In the genomic region with DNA sequence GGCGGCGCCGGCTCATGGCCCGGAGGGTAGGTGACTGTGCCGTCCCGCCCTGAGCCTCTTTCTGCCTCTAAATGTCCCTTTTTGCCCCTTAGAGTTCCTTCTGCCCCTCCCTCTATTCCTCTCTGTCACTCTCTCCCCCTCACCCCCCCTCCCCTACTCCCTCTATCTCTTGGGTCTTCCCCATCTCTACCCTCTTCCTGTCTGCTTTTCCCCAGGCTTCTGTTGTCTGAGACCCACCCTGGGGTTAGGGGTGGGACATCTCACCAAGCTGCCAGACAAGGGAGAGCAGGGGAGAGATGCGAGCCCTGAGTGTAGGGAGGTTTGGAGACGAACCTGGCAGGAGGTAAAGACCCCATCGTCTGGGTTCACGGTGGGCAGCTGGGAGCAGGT, we compare ENCODE assay signal across 9 mouse cellular contexts. TPM values are rescaled to one million over a fixed set of nuclear protein-coding genes. Genes with fewer than 3 reads are reported as not detected.
A peak's percentile ranks its signal among the peaks of the same experiment; 100 is the strongest.
DNase-seq lines count a peak whose midpoint lies in the region; ATAC-seq and TF ChIP-seq lines count a peak whose summit lies in the region.
"Had no signal": no experiment of that assay in that cellular context is flagged by ENCODE, and none has a peak within 500 bp of the region (broad histone marks: within the 10 kb centered on the region; RNA-seq: fewer than 3 reads in every experiment).

No protein-coding gene starts in this region.

- peaks cover 5% of the 10 kb centered on the region; the same call in 1 of the 2 replicates for H3K4me1 ChIP-seq in heart, embryonic 16.5 days (ENCODE audit: control insufficient read depth, insufficient read depth, low read length)
- peaks cover 42% of the 10 kb centered on the region for H3K4me1 ChIP-seq in hindbrain, embryonic 15.5 days (replicated peaks)
- H3K4me1 ChIP-seq in midbrain, postnatal 0 days (ENCODE audit: insufficient read depth, low read length) = peaks cover 7% of the 10 kb centered on the region; the same call in 1 of the 2 replicates

- peaks cover 2% of the 10 kb centered on the region for H3K27me3 ChIP-seq in heart, embryonic 16.5 days (ENCODE audit: control insufficient read depth, insufficient read depth, low read length)
- H3K27me3 ChIP-seq in hindbrain, embryonic 15.5 days = no peaks in the 10 kb centered on the region
- H3K27me3 ChIP-seq in midbrain, postnatal 0 days (ENCODE audit: insufficient read depth, low read length) = no peaks in the 10 kb centered on the region

- H3K4me3 ChIP-seq in heart, embryonic 16.5 days (ENCODE audit: low read length) = peak overlapping the region; percentile 66
- H3K4me3 ChIP-seq in hindbrain, embryonic 15.5 days = peak overlapping the region; percentile 56
- peak overlapping the region; percentile 82 for H3K4me3 ChIP-seq in midbrain, postnatal 0 days (ENCODE audit: low read depth, low read length)

- H3K4me2 ChIP-seq in heart, embryonic 16.5 days (ENCODE audit: low read depth, low read length) = peak overlapping the region; percentile 89
- H3K4me2 ChIP-seq in hindbrain, embryonic 15.5 days = peak overlapping the region; percentile 82
- peak overlapping the region; percentile 85 for H3K4me2 ChIP-seq in midbrain, postnatal 0 days (ENCODE audit: low read depth, low read length, poor library complexity, severe bottlenecking)

- intact Hi-C loops in heart, postnatal 10 days (cut with DNase I) = no loop called here
- intact Hi-C loops in left cerebral cortex, postnatal 14 days (cut with DNase I) = no loop called here

- TF ChIP-seq CTCF in midbrain, postnatal 0 days (IDR thresholded peaks at IDR 0.05) = no peak

- H3K36me3 ChIP-seq in heart, embryonic 16.5 days (ENCODE audit: control insufficient read depth, insufficient read depth) = peaks cover 7% of the 10 kb centered on the region
- H3K36me3 ChIP-seq in hindbrain, embryonic 15.5 days = peaks cover 25% of the 10 kb centered on the region
- peaks cover 22% of the 10 kb centered on the region for H3K36me3 ChIP-seq in midbrain, postnatal 0 days (ENCODE audit: insufficient read depth, low read length)

- ATAC-seq in heart, embryonic 16.5 days (replicated peaks; ENCODE audit: extremely low read depth, insufficient read depth, low FRiP score) = 0 out of 2 replicates have a peak, but pooled peaks have one; percentile 12
- ATAC-seq in activated CD4-positive, CD25-positive, alpha-beta regulatory T cell, adult 4 months = peak; percentile 47
- peak; percentile 42 for ATAC-seq in hindbrain, embryonic 15.5 days (ENCODE audit: low FRiP score, low read depth)
- ATAC-seq in midbrain, postnatal 0 days (ENCODE audit: low FRiP score) = peak; percentile 38
- ATAC-seq in granulocyte monocyte progenitor cell, adult 5-6 weeks (replicated peaks; ENCODE audit: poor library complexity, severe bottlenecking) = no peak

- H3K9ac ChIP-seq in heart, embryonic 16.5 days (ENCODE audit: low read length) = peak overlapping the region; percentile 84
- peak overlapping the region; percentile 73 for H3K9ac ChIP-seq in hindbrain, embryonic 15.5 days
- H3K9ac ChIP-seq in midbrain, postnatal 0 days (replicated peaks; ENCODE audit: low read length, poor library complexity, severe bottlenecking) = peak overlapping the region; percentile 86

- DNase-seq in heart, postnatal 10 days = no peak
- no peak for DNase-seq in midbrain, postnatal 0 days (ENCODE audit: low spot score)
- DNase-seq in left cerebral cortex, postnatal 14 days (ENCODE audit: low spot score in 2 of 2) = no peak
- no peak for DNase-seq in kidney, adult 11 months

- no peaks in the 10 kb centered on the region for H3K9me3 ChIP-seq in heart, embryonic 16.5 days (replicated peaks; ENCODE audit: control insufficient read depth, low read length)
- H3K9me3 ChIP-seq in hindbrain, embryonic 15.5 days = no peaks in the 10 kb centered on the region
- no peaks in the 10 kb centered on the region for H3K9me3 ChIP-seq in midbrain, postnatal 0 days (ENCODE audit: low read length)

- 0 out of 2 replicates have a peak overlapping the region, but pooled peaks have one; percentile 34 for H3K27ac ChIP-seq in heart, embryonic 16.5 days (ENCODE audit: low read length)
- H3K27ac ChIP-seq in hindbrain, embryonic 15.5 days (replicated peaks) = peak overlapping the region; percentile 72
- H3K27ac ChIP-seq in midbrain, postnatal 0 days (ENCODE audit: low read depth, low read length) = peak overlapping the region; percentile 78

- WGBS in heart, embryonic 16.5 days = under 1% methylated on average over 10 of the region's 10 CpGs
- WGBS in hindbrain, embryonic 15.5 days = 0% methylated on average over 7 of the region's 10 CpGs
- WGBS in midbrain, postnatal 0 days = 0% methylated on average over 8 of the region's 10 CpGs

RNA-seq across cellular contexts. Expression of a gene that starts 0.6 kb away (rescaled TPM):
- polyA plus RNA-seq in heart, embryonic 16.5 days (2015; fragmentation: Nextera tagmentation; extraction: Ambion mirVana) = 14.5 and 15.4 TPM in 2 replicates
- 1 to 10 TPM; 6.1 to 6.5 TPM for total RNA-seq in heart, postnatal 10 days (2021)
- polyA plus RNA-seq in activated CD4-positive, CD25-positive, alpha-beta regulatory T cell, adult 4 months (2017; shearing (Covaris generic)) = 10 to 100 TPM; 11.0 to 17.9 TPM
- 120 and 134 TPM in 2 replicates for polyA plus RNA-seq in hindbrain, embryonic 15.5 days (2015; fragmentation: Nextera tagmentation; extraction: Ambion mirVana)
- total RNA-seq in midbrain, postnatal 0 days (2014; rRNA removed) = 93.8 and 111 TPM in 2 replicates
- 106 TPM in 2 replicates for polyA plus RNA-seq in midbrain, postnatal 0 days (2015; fragmentation: Nextera tagmentation; extraction: Ambion mirVana)
- 10 to 100 TPM; 37.9 to 40.2 TPM for total RNA-seq in left cerebral cortex, postnatal 14 days (2021)
- not detected in 2 replicates for total RNA-seq in granulocyte monocyte progenitor cell, adult 5-6 weeks (2014; fragmentation: Nextera tagmentation)
- not detected in 2 replicates for total RNA-seq in granulocyte monocyte progenitor cell, adult 5-6 weeks (2017)

RNA-seq across cellular contexts. Expression of a gene that starts 45.9 kb away (rescaled TPM):
- polyA plus RNA-seq in heart, embryonic 16.5 days (2015; fragmentation: Nextera tagmentation; extraction: Ambion mirVana) = 0.15 and 0.20 TPM in 2 replicates
- 1 to 10 TPM; 1.3 to 1.4 TPM for total RNA-seq in heart, postnatal 10 days (2021)
- not detected for polyA plus RNA-seq in activated CD4-positive, CD25-positive, alpha-beta regulatory T cell, adult 4 months (2017; shearing (Covaris generic))
- polyA plus RNA-seq in hindbrain, embryonic 15.5 days (2015; fragmentation: Nextera tagmentation; extraction: Ambion mirVana) = 1.1 TPM in 2 replicates
- 64.2 and 76.0 TPM in 2 replicates for total RNA-seq in midbrain, postnatal 0 days (2014; rRNA removed)
- polyA plus RNA-seq in midbrain, postnatal 0 days (2015; fragmentation: Nextera tagmentation; extraction: Ambion mirVana) = 0.96 and 1.1 TPM in 2 replicates
- total RNA-seq in left cerebral cortex, postnatal 14 days (2021) = 100 to 1,000 TPM; 343 to 360 TPM
- not detected in 2 replicates for total RNA-seq in granulocyte monocyte progenitor cell, adult 5-6 weeks (2014; fragmentation: Nextera tagmentation)
- not detected in 2 replicates for total RNA-seq in granulocyte monocyte progenitor cell, adult 5-6 weeks (2017)
- total RNA-seq: neutrophil, adult 5-6 weeks had no signal

RNA-seq across cellular contexts. Expression of a gene that starts 46.3 kb away (rescaled TPM):
- polyA plus RNA-seq in heart, embryonic 16.5 days (2015; fragmentation: Nextera tagmentation; extraction: Ambion mirVana) = 10.8 and 11.2 TPM in 2 replicates
- total RNA-seq in heart, postnatal 10 days (2021) = 1 to 10 TPM; 7.5 to 9.9 TPM
- 10 to 100 TPM in 1 of 2 experiments, 1 to 10 TPM in 1; 7.0 to 10.9 TPM for polyA plus RNA-seq in activated CD4-positive, CD25-positive, alpha-beta regulatory T cell, adult 4 months (2017; shearing (Covaris generic))
- polyA plus RNA-seq in hindbrain, embryonic 15.5 days (2015; fragmentation: Nextera tagmentation; extraction: Ambion mirVana) = 10.9 and 11.1 TPM in 2 replicates
- 18.3 and 21.7 TPM in 2 replicates for total RNA-seq in midbrain, postnatal 0 days (2014; rRNA removed)
- polyA plus RNA-seq in midbrain, postnatal 0 days (2015; fragmentation: Nextera tagmentation; extraction: Ambion mirVana) = 9.3 and 10.3 TPM in 2 replicates
- 10 to 100 TPM; 10.7 to 11.2 TPM for total RNA-seq in left cerebral cortex, postnatal 14 days (2021)
- 5.5 and 8.7 TPM in 2 replicates for total RNA-seq in granulocyte monocyte progenitor cell, adult 5-6 weeks (2014; fragmentation: Nextera tagmentation)
- 4.4 and 9.4 TPM in 2 replicates for total RNA-seq in granulocyte monocyte progenitor cell, adult 5-6 weeks (2017)

RNA-seq across cellular contexts. Expression of a gene that starts 55.8 kb away (rescaled TPM):
- polyA plus RNA-seq in heart, embryonic 16.5 days (2015; fragmentation: Nextera tagmentation; extraction: Ambion mirVana) = 32.5 and 36.1 TPM in 2 replicates
- 10 to 100 TPM; 24.1 to 27.7 TPM for total RNA-seq in heart, postnatal 10 days (2021)
- polyA plus RNA-seq in activated CD4-positive, CD25-positive, alpha-beta regulatory T cell, adult 4 months (2017; shearing (Covaris generic)) = 10 to 100 TPM; 18.6 to 21.8 TPM
- 45.3 and 53.5 TPM in 2 replicates for polyA plus RNA-seq in hindbrain, embryonic 15.5 days (2015; fragmentation: Nextera tagmentation; extraction: Ambion mirVana)
- 42.5 and 44.1 TPM in 2 replicates for total RNA-seq in midbrain, postnatal 0 days (2014; rRNA removed)
- 35.9 and 36.7 TPM in 2 replicates for polyA plus RNA-seq in midbrain, postnatal 0 days (2015; fragmentation: Nextera tagmentation; extraction: Ambion mirVana)
- total RNA-seq in left cerebral cortex, postnatal 14 days (2021) = 10 to 100 TPM; 41.7 to 47.5 TPM
- total RNA-seq in granulocyte monocyte progenitor cell, adult 5-6 weeks (2014; fragmentation: Nextera tagmentation) = 19.2 and 20.9 TPM in 2 replicates
- total RNA-seq in granulocyte monocyte progenitor cell, adult 5-6 weeks (2017) = 9.7 and 11.2 TPM in 2 replicates

Comparison
In these comparisons a context has a peak if more than half of its experiments do, and no peak if none do; other contexts are left out.
1. RNA of a gene that starts 0.6 kb away (total RNA-seq): 93.8 to 111 TPM in midbrain, postnatal 0 days, 37.9 to 40.2 TPM in left cerebral cortex, postnatal 14 days and 6.1 to 6.5 TPM in heart, postnatal 10 days; not detected in granulocyte monocyte progenitor cell, adult 5-6 weeks; every median in the first group is over 4 times any median in the second.
2. RNA of a gene that starts 45.9 kb away (total RNA-seq): 343 to 360 TPM in left cerebral cortex, postnatal 14 days and 64.2 to 76.0 TPM in midbrain, postnatal 0 days; 1.3 to 1.4 TPM in heart, postnatal 10 days and not detected in granulocyte monocyte progenitor cell, adult 5-6 weeks; every median in the first group is over 10 times any median in the second.
3. Peak in every context shown above with its lines, with median percentiles within 50 percentile points of each other: H3K27ac ChIP-seq, H3K4me2 ChIP-seq, H3K4me3 ChIP-seq and H3K9ac ChIP-seq.